Mouse (Mus musculus) cerebellum, adult 9-11 months (tissue): ENCODE data around the gene Rpl27a.

ENCODE experiments used
- DNase-seq: peaks from one replicate; pipeline ENCODE4 v3.0.0; 2022

Gene Rpl27a

DNA sequence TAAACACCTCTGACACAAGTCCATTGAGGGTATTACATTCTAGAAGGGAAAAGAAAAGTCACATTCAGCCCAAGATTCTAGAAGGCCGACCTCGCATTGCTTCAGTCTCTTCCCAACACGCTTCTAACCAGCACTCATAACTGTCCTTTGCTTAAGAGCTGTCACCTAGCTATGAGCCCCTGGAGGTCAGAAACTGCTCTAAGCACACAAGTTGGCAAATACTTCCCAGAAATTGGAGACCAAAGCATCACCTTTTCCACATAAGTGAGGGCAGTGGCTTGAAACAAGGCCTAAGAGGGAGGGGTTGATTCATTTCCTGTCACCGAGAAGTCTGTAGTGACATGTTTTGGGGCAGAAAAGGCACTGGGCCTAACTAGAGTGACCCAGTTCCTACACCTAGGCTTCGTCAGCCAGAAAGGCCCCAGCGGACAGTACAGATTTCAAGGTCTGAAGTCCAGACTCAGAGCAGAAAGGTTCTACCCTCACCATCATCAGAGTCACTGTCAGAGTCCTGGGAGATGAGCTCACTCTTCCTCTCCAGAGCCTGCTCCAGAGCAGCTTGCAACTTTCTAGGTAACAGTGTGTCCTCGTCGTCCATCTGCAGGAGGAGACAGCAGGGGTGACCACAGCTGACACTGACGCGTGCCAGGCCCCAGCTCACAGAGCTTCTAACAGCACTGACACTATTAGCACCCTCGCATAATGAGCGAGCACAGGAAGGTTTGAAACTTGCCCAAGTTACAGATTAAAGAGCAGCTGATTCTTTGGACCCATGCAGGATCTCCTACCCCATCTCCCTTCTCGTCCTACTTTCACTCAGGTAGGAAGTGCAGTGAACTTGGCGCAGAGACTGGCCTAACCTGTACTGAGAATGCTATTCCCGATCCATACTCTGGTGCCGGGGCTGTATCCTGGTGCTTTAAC lies 7.1 kb downstream of the Rpl27a start:
- no peak for DNase-seq

DNA sequence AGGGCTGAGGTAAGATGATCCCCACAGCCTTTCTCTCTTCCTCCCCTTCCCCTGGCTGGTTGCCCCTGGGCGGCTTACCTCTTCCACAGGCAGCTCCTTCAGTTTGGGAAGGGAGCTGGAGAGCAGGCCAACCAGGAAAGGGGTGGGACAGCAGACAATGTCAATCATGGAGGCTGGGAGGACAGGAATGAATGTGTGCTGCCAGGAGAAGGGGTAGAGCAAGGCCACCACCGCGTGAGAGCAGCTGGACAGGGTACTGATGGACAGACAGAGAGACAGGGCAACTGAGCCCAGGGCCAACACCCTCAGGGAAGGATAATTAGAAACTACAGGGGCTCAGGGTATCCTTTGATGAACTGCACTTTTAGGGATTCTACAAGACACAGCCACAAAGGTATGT lies 8.6 kb downstream of the Rpl27a start:
- no peak for DNase-seq

DNA sequence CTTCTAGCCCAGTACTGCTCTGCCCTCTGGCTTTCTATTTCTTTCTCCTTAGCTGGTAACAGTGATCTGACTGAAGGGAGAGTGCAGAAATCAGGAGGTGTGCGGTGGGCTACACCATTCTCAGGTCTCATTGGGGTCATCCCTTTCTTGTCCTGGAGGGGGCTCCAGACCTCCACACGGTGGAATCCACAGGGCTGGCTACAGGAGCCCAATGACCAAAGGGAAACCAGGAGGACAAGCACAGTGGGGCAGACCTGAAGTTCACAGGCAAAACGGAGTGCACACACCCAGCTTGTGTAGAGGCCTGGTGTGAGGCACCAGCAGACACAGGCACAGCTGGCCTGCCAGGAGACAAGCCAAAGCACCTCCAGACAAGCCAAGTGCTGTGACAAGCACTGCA lies 9.4 kb downstream of the Rpl27a start:
- peak; percentile 56 for DNase-seq

DNA sequence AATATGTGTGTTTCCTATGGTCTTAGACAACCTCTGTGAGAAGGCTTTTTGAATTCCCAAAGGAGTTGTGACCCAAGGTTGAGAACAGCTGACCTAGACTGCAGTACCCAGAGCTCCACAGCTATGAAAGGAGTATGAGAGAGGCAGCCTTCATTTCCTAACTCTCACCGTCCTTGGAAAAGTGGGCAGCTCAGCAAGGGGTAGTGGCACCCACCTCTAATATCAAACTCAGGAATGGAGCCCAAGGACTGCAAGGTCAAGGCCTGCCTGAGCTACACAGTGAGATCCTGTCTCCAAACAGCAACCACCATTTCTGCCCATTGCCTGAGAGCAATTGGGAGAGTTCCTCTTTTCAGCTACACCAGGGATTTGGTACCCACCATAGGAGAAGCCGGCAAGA lies 10.8 kb downstream of the Rpl27a start:
- no peak for DNase-seq

DNA sequence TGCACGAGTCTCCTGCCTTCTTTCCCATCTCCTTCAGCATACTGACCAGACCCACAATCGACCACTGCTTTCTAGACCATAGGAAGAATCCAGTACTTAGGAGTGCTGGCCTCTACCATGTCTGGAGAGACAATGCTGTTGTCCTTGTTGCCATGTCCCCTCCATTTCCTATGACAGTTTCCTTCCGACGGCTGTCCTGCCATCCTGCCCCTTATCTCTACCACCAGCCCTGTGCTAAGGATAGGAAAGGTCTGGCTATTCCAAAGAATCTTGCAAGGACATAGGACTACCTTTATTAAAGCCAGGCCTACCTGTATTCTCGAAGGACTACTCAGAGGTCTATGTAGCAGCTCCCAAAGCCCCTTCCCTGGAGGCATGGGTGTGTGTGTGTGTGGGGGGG lies 12.6 kb downstream of the Rpl27a start:
- DNase-seq, result no peak

DNA sequence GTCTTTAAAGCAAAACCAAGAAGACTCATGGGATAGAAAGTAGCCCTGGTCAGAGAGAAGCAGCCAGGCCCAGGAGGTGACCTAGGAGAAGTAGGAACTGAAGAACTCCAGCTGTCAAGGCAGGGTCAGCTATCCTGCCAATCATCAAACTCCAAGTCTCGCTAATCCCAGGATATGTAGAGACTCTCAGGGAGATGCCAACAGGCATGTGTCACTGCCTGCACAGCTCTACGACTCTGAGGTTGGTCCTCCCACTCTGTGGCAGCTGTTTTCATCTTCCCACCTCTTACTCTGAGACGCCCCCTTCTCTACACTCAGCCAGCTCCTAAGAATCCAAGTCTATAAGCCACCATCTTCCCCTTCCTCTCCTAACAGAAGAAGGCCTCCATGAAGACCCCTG lies 13.7 kb downstream of the Rpl27a start:
- DNase-seq, result no peak

DNA sequence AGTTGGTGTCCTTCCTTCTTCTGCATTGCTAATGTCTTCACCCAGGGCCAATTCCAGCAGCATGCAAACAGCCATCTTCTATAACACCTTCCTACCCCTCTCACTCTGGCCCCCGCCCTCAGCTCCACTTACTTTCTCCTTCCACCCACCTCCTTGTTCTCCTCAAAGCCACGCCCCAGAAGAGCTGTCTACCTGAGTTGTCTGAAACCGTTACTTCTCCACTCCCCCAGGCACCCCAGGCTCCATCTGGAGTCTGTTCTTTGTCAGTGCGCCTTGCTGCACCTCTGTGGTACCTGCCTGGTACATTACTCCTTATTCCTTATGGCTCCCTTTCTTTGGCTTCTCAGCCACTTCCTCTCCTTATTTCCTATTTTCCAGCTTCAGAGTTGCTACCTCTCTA lies 14.2 kb downstream of the Rpl27a start:
- DNase-seq, result no peak

DNA sequence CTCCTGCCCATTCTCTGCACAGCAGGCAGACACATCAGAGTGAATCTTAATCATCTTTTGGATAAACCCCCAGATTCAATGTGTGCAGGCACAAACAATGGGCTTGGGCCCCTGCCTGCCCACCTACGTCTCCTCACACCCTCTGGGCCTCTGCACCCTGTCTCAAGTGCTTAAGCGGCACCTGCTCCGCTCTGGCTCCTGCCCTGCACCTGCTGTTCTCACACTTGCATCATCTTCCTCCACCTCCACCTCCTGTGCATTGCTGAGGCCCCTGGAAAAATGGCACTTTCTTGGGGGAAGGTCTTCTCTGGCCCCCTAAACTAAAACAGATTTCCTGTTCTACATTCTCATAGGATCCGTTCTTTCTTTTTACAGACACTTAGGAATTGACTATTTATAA lies 14.9 kb downstream of the Rpl27a start:
- no peak for DNase-seq

DNA sequence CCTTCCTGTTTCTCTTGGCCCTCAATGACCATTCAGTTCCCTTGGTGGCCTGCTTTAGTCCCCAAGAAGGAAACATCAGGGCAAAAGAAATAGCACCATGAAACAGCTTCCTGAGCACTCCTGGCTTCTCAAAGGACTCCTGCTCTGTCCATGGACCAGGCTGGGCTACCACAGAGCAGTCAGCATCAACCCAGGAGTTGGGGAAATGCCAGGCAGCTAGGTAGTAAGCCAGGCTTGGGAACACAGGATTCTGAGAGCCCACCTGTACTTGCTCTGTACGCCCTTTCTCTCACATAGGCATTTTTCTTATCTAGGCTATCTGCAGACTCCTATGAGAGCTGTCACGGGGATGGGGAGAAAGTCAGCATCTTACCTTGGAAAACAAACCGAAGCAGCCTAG lies 16.0 kb downstream of the Rpl27a start:
- no peak for DNase-seq

DNA sequence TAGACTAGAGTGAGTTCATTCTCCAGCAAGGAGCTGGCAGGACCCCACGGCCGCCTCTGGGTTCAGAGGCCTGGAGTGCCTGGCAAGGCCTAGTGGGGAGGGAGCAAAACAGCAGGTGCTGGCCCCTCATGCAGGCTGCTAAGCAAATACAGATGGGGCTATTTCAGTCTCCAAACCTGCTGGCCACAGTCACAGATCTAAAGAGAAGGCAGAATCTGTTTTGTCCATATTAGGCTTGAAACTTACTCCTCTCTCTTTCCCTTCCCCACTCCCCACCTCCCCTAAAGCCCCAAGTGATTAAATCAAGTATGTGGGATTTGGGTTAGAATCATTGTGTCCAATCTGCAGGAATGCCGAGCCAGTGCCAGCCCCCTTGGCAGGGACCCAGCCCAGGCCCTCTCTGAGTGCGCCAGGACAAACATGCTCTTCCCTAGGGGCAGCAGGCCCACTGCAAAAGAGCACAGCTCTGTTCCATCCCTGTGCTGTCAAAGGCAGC lies 17.6 kb downstream of the Rpl27a start:
- DNase-seq, result peak; percentile 79

DNA sequence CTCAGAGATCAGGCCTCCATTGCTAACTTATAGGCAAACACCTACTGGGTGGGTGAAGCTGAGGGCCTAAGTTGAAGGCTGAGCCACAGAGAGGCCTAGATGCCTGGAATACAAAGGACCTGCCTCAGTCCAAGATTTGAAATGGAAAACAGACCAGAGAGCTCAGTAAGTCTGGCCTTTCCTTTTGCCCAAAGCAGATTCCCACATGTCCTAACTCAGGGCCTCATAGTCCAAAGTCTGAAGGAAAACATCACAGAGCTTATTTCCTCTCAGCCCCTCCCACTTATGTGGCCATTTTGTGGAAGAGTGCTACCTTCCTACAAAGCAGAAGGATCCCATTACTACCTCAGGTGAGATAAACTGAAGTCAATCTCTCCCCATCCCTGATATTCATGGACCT lies 22.0 kb downstream of the Rpl27a start:
- no peak for DNase-seq

DNA sequence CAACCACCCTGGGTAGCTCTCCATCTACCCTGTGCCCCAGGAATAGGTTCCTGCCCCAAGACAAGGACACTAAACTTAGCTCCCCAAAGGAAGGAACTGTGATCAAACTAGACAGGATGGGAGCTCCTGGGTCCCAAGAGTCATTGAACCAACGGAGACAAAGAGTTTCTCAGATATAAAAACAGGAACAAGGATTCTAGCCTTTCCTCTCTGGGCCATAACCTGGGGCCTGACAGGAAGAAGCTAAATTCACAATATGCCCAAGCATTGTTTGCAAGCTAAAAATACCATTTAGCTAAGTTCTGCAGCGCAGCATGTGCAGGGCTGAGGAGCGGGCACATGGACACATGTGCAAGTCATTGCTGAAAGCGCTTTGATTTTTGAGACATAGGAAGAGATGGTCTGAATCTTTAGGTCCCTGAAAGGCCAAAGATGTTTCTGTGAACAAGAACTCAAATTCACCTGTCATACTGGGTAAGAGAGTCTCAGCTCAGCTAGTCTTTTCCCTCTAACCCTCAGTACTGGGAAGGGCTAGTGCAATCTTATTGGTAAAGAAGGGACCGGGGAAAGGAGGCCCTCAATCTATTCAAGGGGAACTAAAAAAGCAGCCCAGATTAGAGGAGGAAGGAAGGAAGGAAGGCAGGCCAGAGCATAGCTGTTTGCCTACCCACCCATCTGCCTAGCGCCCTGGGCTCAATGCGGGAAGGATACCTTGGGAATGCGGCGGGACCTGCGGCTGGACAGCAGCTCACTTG lies 22.8 kb downstream of the Rpl27a start:
- no peak for DNase-seq

DNA sequence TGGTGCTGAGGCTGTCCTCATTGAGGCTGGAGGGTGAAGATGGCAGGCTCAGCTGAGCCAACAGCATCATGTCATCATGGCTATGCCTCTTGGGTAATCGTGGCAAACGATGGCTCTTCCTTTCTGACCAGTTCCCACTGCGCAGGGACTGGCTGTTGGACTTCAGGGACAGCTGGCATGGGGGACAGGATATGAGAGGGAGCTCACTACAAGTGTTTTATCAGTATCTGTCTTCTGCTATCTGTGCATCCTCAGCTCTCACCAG lies 23.3 kb downstream of the Rpl27a start:
- DNase-seq, result no peak

DNA sequence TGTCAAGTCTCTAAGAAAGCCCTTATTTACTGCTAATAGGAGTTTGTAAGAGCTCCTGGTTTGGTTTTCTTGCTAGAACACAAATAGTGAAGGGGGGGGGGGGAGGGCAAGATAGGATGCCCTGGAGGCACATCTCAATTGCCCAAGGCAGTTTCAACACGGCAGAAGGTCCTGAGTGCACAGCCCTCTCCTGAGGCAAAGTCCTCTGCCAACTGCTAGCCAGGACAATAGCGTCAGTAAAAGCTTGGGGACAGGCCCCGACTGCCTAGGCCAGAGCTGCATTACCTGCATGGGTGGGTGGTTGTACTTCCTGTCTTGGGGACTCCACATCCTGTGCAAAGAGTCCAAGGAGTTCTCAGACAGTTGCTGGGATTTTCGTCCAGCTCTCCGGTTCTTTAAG lies 25.8 kb downstream of the Rpl27a start:
- DNase-seq, result no peak

DNA sequence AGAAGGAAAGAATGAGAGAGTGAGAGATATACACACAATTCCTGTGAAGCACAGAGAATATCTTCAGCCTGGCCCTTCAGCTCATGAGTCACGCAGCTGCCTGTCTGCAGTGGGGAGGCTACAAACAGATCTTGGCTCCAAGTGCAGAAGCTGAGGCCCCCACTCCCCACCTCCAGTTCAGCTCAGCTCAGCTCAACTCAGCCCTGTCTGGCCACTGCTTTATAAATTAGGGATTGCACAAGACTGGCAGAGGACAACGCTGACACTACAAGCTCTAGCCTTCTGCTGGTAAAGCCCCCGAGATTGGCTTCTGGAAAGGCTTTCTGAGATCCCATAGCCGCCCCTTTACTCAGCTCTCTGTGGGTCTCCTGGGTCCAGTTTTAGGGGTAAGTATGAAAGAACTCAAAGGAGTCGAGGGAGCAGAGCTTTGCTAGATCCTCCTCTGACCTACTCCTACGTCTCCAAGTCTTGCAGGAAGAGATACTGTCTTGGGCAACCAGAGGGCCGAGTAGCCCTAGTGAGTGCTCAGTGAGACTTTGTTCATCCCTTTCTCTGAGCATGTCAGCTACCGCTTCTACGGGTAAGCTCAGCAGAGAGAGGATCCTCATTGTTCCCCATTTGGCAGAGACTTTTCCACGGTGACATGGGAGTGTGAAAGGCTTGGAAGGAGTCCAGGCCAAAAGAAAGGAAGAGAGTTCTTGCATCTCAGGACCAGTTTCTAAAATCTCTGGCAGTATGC lies 26.5 kb downstream of the Rpl27a start:
- DNase-seq, result no peak

DNA sequence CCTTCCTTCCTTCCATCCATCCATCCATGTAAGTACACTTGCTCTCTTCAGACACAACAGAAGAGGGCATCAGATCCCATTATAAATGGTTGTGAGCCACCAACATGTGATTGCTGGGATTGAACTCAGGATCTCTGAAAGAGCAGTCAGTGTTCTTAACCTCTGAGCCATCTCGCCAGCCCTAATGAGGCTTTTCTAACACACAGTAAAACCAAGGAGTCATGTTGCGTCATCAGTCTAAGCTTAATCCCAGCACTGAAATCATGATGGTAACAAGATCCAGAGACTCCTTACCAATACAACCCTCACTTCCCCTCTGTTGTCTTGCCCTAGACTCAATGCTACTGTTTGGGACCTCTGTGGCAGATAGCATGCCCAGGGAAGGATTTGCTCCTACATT lies 27.2 kb downstream of the Rpl27a start:
- no peak for DNase-seq

DNA sequence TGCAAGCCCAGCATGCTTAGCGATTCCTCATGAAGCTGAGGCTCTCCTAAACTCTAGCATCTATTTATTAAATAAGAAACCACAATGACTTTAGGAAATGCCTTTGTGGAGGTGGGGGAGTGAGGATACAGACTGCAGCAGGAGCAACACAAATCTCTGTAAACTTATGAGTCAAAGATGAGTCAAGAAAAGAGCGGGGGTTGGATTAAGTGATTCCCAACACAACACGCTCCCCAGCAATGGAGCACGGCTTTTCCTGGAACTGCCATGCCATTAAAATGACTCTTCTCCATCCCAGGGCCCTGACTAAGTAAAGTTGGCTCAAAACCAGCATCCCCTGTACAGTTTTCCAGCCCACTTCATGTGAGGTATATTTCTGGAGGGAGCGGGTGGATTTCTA lies 27.8 kb downstream of the Rpl27a start:
- no peak for DNase-seq

DNA sequence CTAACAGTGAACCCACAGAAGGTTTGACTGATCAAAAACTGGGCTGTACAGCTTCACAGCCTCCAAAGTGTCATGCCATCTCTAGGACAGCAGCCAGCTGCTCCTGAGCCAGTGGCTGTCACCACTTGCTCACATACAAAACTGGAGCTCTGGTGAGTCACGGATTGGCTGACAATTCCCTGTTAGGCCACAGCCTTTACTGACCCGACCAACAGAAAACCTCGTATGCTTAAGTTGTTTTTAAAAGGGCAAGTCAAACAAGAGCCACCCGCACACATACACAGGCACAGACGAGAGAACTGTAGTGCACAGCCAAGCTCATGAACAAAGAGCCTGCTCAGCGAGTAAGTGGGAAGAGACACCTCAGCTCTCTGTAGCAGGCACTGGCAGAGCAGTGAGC lies 40.6 kb downstream of the Rpl27a start:
- peak; percentile 38 for DNase-seq

DNA sequence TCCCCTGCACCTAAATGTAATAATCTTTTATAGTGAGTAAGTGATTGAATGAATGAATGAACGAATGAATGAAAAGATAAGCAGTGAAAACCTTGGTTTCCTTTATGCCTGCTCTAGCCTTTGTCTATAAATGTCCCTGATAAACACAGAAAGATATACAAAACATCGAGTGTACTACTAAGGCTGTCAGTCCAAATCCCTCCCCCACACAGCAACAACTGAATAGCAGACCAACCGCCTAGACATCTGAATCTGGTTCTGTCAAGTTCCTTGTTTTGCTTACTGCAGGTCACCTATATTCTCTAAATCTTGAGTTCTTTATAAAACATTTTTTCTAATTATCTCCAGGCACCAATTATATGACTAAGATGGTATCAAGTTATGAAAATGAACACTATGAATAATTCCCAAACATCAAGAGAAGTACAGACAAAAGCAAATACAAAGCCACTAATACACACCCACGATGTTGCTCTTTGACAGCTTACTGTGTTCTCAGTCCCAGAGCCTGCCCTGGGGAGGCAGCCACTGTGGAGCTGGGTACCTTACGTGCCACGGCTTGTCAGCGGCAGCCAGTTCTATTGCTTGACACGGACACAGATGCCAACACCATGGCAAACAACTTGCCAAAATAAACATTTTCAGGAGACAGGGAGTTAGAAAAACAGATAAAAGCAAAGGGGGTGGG lies 42.7 kb downstream of the Rpl27a start:
- DNase-seq, result no peak

DNA sequence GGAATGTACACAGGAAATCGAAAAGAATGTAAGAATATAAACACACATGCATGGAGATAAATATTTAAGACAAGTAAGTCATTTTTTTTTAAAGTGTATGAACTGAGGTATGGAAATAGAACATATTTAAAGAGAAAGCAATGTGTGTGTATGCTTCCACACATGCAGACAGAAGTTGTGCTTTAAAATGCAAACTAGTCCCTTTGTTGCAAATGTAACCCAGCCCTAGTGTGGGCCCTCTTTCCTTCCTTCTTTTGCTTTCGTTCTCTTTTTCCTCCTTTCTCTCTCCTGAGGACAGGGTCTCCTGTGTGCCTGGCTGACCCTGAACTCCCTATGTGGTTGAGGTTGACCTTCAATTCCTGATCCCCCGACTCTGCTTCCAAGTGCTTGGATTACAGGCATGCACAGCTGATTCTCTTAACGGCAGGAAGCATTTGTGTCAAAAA lies 43.2 kb downstream of the Rpl27a start:
- DNase-seq, result no peak

DNA sequence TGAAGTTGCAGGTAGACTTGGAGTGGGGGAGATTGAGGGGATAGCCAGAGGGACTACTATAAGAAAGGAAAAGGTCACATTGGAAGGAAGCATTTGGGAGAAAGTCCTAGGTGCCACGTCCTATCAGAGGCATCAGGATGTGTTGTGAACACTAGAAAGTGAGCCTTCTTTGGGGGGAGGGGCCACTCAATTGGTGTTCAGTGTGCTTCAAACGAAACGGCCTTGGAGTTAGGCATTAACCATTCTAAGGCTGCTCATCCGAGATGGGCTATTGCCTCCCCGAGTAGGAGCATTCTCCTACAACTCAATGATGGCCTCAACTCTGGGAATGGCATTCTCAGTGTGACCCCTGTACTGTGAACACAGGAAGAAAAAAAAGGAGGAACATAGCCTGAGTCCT lies 43.7 kb downstream of the Rpl27a start:
- no peak for DNase-seq

DNA sequence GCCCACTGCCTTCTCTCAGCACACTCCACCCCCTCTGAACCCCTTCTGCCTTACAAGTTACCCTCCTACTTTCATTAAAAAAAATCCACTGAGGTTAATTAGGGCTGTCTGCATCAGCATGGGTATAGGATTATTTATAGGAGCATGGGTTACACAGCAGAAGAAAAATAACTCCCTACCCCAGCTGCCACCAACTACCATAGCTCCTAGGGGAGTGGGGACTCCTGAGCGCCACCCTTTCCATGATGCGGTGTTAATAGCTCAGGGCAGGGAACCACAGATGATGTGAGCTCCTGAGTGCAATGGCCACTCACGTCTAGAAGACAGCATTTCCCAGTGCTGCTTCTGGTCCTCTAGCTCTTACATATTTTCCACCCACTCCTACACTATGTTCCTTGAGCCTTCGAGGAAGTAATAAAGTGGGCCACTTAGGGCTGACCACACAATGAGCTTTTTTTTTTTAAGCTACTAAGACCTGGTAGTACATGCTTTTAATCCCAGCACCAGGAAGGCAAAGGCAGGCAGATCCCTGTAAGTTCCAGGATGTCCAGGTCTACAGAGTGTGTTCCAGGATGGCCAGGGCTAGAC lies 44.9 kb downstream of the Rpl27a start:
- no peak for DNase-seq

DNA sequence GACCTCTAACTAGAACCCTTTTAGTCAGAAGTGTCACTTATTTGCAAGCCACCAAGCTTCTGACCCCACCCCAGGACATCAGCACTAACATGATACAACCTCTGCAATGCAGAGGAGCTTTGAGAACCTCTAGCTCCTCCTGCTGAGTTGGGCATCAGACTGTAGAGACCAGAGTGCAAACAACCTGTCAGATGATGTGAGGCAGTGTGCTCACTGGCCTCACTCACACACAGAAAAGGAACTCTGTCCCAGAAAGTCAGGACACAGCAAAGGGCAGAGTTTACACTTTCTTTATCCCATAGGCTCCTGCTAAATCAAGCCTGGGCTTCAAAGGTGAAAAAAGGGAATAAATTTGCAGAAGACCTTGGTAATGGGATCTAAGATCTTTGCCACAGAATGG lies 47.4 kb downstream of the Rpl27a start:
- no peak for DNase-seq
